Mouse (Mus musculus) ES-E14 (cell line): ENCODE data around the gene Itpka.

Experiments
- CHD2 ChIP-seq: IDR thresholded peaks from 2 replicates; pipeline ENCODE4 v1.6.1; 2014; ENCODE audit warnings: mild to moderate bottlenecking, low read depth, low read length, inconsistent platforms
- MAFK ChIP-seq: IDR thresholded peaks from 2 replicates; pipeline ENCODE4 v1.6.1; 2014; ENCODE audit warnings: mild to moderate bottlenecking, low read depth, low read length, inconsistent platforms; ENCODE audit not compliant: insufficient read depth
- ZC3H11A ChIP-seq: IDR thresholded peaks from 2 replicates; pipeline ENCODE4 v1.6.1; 2012; ENCODE audit warnings: low read depth, mild to moderate bottlenecking, inconsistent platforms, low read length, borderline replicate concordance

- TF ChIP-seq ZC3H11A (no peak), MAFK (no peak), CHD2 (no peak)
Observed at GRCm38 (mm10) chr2:119749260-119749659, 7.1 kb downstream of the Itpka start.
